Comparison of ENCODE assay signal across 10 mouse cellular contexts in the genomic region with DNA sequence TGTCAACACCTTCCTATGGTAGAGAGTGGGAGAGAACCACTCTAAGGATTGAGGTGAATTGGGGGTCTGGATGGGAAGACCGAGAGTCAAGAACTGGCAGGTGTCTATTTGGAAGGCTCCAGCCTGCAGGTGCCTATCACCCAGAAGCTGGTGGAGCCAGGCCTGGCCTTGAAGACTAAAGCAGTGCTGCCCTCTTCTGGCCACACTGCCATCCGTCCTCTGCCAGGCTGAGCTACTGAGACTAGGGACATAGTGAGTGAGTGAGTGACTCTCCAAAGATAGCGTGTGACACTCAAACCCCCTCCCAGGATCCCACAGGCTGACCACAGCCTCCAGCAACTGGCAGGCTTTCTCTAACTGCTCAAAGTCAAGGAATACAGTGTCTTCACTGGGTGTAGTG. TPM values are rescaled to one million over a fixed set of nuclear protein-coding genes. Genes with fewer than 3 reads are reported as not detected.
DNase-seq lines count a peak whose midpoint lies in the region; ATAC-seq and TF ChIP-seq lines count a peak whose summit lies in the region.
"Had no signal": no experiment of that assay in that cellular context is flagged by ENCODE, and none has a peak within 500 bp of the region (broad histone marks: within the 10 kb centered on the region; RNA-seq: fewer than 3 reads in every experiment).

No protein-coding gene starts in this region.

- H3K4me3 ChIP-seq in intestine, postnatal 0 days (ENCODE audit: low read depth, low read length): no peak overlapping the region
- no peak overlapping the region for H3K4me3 ChIP-seq in intestine, embryonic 15.5 days (replicated peaks)
- no peak overlapping the region for H3K4me3 ChIP-seq in midbrain, embryonic 14.5 days (replicated peaks; ENCODE audit: low read depth, low read length)
- H3K4me3 ChIP-seq: embryonic facial prominence, embryonic 13.5 days had no signal

- H3K9me3 ChIP-seq in intestine, postnatal 0 days (ENCODE audit: control insufficient read depth): no peaks in the 10 kb centered on the region
- H3K9me3 ChIP-seq in intestine, embryonic 15.5 days: no peaks in the 10 kb centered on the region
- H3K9me3 ChIP-seq in midbrain, embryonic 14.5 days (ENCODE audit: control insufficient read depth, low read length): no peaks in the 10 kb centered on the region
- H3K9me3 ChIP-seq: embryonic facial prominence, embryonic 13.5 days had no signal

- no peak overlapping the region for H3K4me2 ChIP-seq in intestine, postnatal 0 days (replicated peaks; ENCODE audit: low read depth)
- H3K4me2 ChIP-seq in intestine, embryonic 15.5 days (replicated peaks): no peak overlapping the region
- no peak overlapping the region for H3K4me2 ChIP-seq in midbrain, embryonic 14.5 days (ENCODE audit: low read length)
- H3K4me2 ChIP-seq: embryonic facial prominence, embryonic 13.5 days had no signal

- ATAC-seq in intestine, postnatal 0 days: no peak
- ATAC-seq in intestine, embryonic 15.5 days: no peak
- peak; percentile 53; the same call in 1 of the 2 replicates for ATAC-seq in midbrain, embryonic 14.5 days (ENCODE audit: low FRiP score, low TSS enrichment)

- no peak overlapping the region for H3K9ac ChIP-seq in intestine, postnatal 0 days (ENCODE audit: low read depth, low read length)
- H3K9ac ChIP-seq in intestine, embryonic 15.5 days: no peak overlapping the region
- H3K9ac ChIP-seq in midbrain, embryonic 14.5 days (replicated peaks; ENCODE audit: low read length): no peak overlapping the region
- H3K9ac ChIP-seq: embryonic facial prominence, embryonic 13.5 days had no signal

- no peaks in the 10 kb centered on the region for H3K36me3 ChIP-seq in intestine, postnatal 0 days (ENCODE audit: control insufficient read depth, insufficient read depth)
- H3K36me3 ChIP-seq in intestine, embryonic 15.5 days: no peaks in the 10 kb centered on the region
- no peaks in the 10 kb centered on the region for H3K36me3 ChIP-seq in midbrain, embryonic 14.5 days (ENCODE audit: control insufficient read depth, insufficient read depth, low read length)
- no peaks in the 10 kb centered on the region for H3K36me3 ChIP-seq in splenic B cell, adult 2 months (ENCODE audit: control insufficient read depth, insufficient read depth, low read length, poor library complexity, severe bottlenecking)
- H3K36me3 ChIP-seq: embryonic facial prominence, embryonic 13.5 days had no signal

- 27% methylated on average over 3 of the region's 3 CpGs for WGBS in intestine, postnatal 0 days
- 24% methylated on average over 3 of the region's 3 CpGs for whole genome bisulfite sequencing in intestine, embryonic 15.5 days
- 16% methylated on average over 3 of the region's 3 CpGs for WGBS in midbrain, embryonic 14.5 days

- peak; percentile 87 for TF ChIP-seq CTCF in intestine, postnatal 0 days (IDR thresholded peaks at IDR 0.05; ENCODE audit: low read depth)

- intact Hi-C loops in heart, postnatal 36 days (cut with DNase I): loop anchor here (1.0 kb wide), 1 partner anchor 42 kb away; no protein-coding TSS in a partner anchor

- H3K27me3 ChIP-seq in intestine, postnatal 0 days (replicated peaks; ENCODE audit: control insufficient read depth, insufficient read depth, low read length): peaks cover 3% of the 10 kb centered on the region; the same call in 1 of the 2 replicates
- no peaks in the 10 kb centered on the region for H3K27me3 ChIP-seq in intestine, embryonic 15.5 days (replicated peaks)
- H3K27me3 ChIP-seq in midbrain, embryonic 14.5 days (ENCODE audit: control insufficient read depth, insufficient read depth, low read length): no peaks in the 10 kb centered on the region
- H3K27me3 ChIP-seq in splenic B cell, adult 2 months (ENCODE audit: control insufficient read depth, insufficient read depth, low read length, poor library complexity, severe bottlenecking): no peaks in the 10 kb centered on the region

- H3K27ac ChIP-seq in intestine, postnatal 0 days (ENCODE audit: low read depth, low read length): no peak overlapping the region
- no peak overlapping the region for H3K27ac ChIP-seq in intestine, embryonic 15.5 days
- no peak overlapping the region for H3K27ac ChIP-seq in midbrain, embryonic 14.5 days (replicated peaks; ENCODE audit: low read depth, low read length)
- H3K27ac ChIP-seq: embryonic facial prominence, embryonic 13.5 days had no signal

- peak; percentile 67 for DNase-seq in adrenal gland, postnatal 25 days
- peak; percentile 60 for DNase-seq in embryo, embryonic 9.5 days (ENCODE audit: extremely low spot score)
- peak; percentile 58 to 68 for DNase-seq in heart, postnatal 36 days
- peak; percentile 78 to 83 for DNase-seq in left cerebral cortex, adult 18-20 months (ENCODE audit: low spot score in 2 of 2)
- DNase-seq in midbrain, embryonic 14.5 days: peak; percentile 91
- DNase-seq in splenic B cell, adult 2 months (ENCODE audit: low read depth, low spot score): peak; percentile 58

- no peaks in the 10 kb centered on the region for H3K4me1 ChIP-seq in intestine, postnatal 0 days (replicated peaks; ENCODE audit: control insufficient read depth, insufficient read depth, low read length)
- peaks cover 22% of the 10 kb centered on the region for H3K4me1 ChIP-seq in intestine, embryonic 15.5 days (replicated peaks)
- no peaks in the 10 kb centered on the region for H3K4me1 ChIP-seq in midbrain, embryonic 14.5 days (ENCODE audit: control insufficient read depth, insufficient read depth, low read length)

RNA-seq across cellular contexts. Expression of a gene that starts 17.0 kb away (rescaled TPM):
- 0.70 and 0.97 TPM in 2 replicates for polyA plus RNA-seq in intestine, postnatal 0 days (2015; fragmentation: Nextera tagmentation; extraction: Ambion mirVana)
- 1.2 and 1.3 TPM in 2 replicates for polyA plus RNA-seq in intestine, embryonic 15.5 days (2015; fragmentation: Nextera tagmentation; extraction: Ambion mirVana)
- total RNA-seq in adrenal gland, postnatal 25 days (2021): 1.6 and 1.8 TPM in 2 replicates
- not detected for total RNA-seq in heart, postnatal 36 days (2021)
- total RNA-seq in left cerebral cortex, adult 18-20 months (2021): not detected
- not detected in 2 replicates for polyA plus RNA-seq in midbrain, embryonic 14.5 days (2014; fragmentation: Nextera tagmentation; extraction: Ambion mirVana)
- total RNA-seq: neutrophil, adult 5-6 weeks had no signal

RNA-seq across cellular contexts. Expression of a gene that starts 17.3 kb away (rescaled TPM):
- 8.2 and 8.5 TPM in 2 replicates for polyA plus RNA-seq in intestine, postnatal 0 days (2015; fragmentation: Nextera tagmentation; extraction: Ambion mirVana)
- 19.0 and 20.1 TPM in 2 replicates for polyA plus RNA-seq in intestine, embryonic 15.5 days (2015; fragmentation: Nextera tagmentation; extraction: Ambion mirVana)
- total RNA-seq in adrenal gland, postnatal 25 days (2021): 10.0 and 10.4 TPM in 2 replicates
- total RNA-seq in heart, postnatal 36 days (2021): 10 to 100 TPM; 14.7 to 16.7 TPM
- total RNA-seq in left cerebral cortex, adult 18-20 months (2021): 10 to 100 TPM; 11.1 to 12.9 TPM
- 4.1 TPM in 2 replicates for polyA plus RNA-seq in midbrain, embryonic 14.5 days (2014; fragmentation: Nextera tagmentation; extraction: Ambion mirVana)
- total RNA-seq: neutrophil, adult 5-6 weeks had no signal

RNA-seq across cellular contexts. Expression of a gene that starts 51.3 kb away (rescaled TPM):
- polyA plus RNA-seq in intestine, postnatal 0 days (2015; fragmentation: Nextera tagmentation; extraction: Ambion mirVana): 0.72 and 0.98 TPM in 2 replicates
- polyA plus RNA-seq in intestine, embryonic 15.5 days (2015; fragmentation: Nextera tagmentation; extraction: Ambion mirVana): 2.0 and 2.2 TPM in 2 replicates
- total RNA-seq in adrenal gland, postnatal 25 days (2021): 0.86 and 1.1 TPM in 2 replicates
- total RNA-seq in heart, postnatal 36 days (2021): 1 to 10 TPM in 1 of 2 experiments, under 1 TPM in 1; 0.73 to 1.4 TPM
- 100 to 1,000 TPM; 440 to 456 TPM for total RNA-seq in left cerebral cortex, adult 18-20 months (2021)
- 49.4 and 72.2 TPM in 2 replicates for polyA plus RNA-seq in midbrain, embryonic 14.5 days (2014; fragmentation: Nextera tagmentation; extraction: Ambion mirVana)
- total RNA-seq: neutrophil, adult 5-6 weeks had no signal

Comparison
In these comparisons a context has a peak if more than half of its experiments do, and no peak if none do; other contexts are left out.
1. RNA of a gene that starts 51.3 kb away (total RNA-seq): 440 to 456 TPM in left cerebral cortex, adult 18-20 months; 0.73 to 1.4 TPM in heart, postnatal 36 days and 0.86 to 1.1 TPM in adrenal gland, postnatal 25 days; every median in the first group is over 100 times any median in the second.
2. Peak in every context shown above with its lines, with median percentiles within 50 percentile points of each other: DNase-seq.